Mouse (Mus musculus) midbrain, embryonic 10.5 days (tissue): ENCODE results near the gene Tbcel. TPM values are rescaled to one million over a fixed set of nuclear protein-coding genes. Genes with fewer than 3 reads are reported as not detected.
A peak's percentile ranks its signal among the peaks of the same experiment; 100 is the strongest.

Experiments used
- DNase-seq: peaks from one replicate; pipeline ENCODE4 v3.0.0-alpha.2; 2017; ENCODE audit warnings: low spot score
- H3K27ac ChIP-seq: fragments of 300-500 bp; sonication (generic); replicated peaks from 2 replicates; pipeline ENCODE4 v1.5.1; 2016; ENCODE audit warnings: mild to moderate bottlenecking
- H3K27me3 ChIP-seq: fragments of 300-500 bp; sonication (generic); 2 replicates; pipeline ENCODE4 v1.6.1; 2016; ENCODE audit warnings: low read depth, mild to moderate bottlenecking; ENCODE audit not compliant: poor library complexity, severe bottlenecking
- H3K36me3 ChIP-seq: fragments of 300-500 bp; sonication (generic); 2 replicates; pipeline ENCODE4 v1.6.1; 2016; ENCODE audit warnings: mild to moderate bottlenecking, moderate library complexity
- H3K4me1 ChIP-seq: fragments of 300-500 bp; sonication (generic); 2 replicates; pipeline ENCODE4 v1.6.1; 2016
- H3K4me3 ChIP-seq: fragments of 300-500 bp; sonication (generic); 2 replicates; pipeline ENCODE4 v1.5.1; 2016; ENCODE audit warnings: mild to moderate bottlenecking, moderate library complexity
- H3K9me3 ChIP-seq: fragments of 300-500 bp; sonication (generic); replicated peaks from 2 replicates; pipeline ENCODE4 v1.6.1; 2016; ENCODE audit warnings: mild to moderate bottlenecking
- WGBS: fragments of 180-500 bp; shearing (Covaris S2); methylation state at CpG from one replicate; pipeline ENCODE4 v1.1.7; 2016; 5-methylcytosine and 5-hydroxymethylcytosine counted together
- polyA plus RNA-seq: library from polyadenylated mRNA; unstranded; fragments of >200 nt; fragmentation: Nextera tagmentation; extraction: Ambion mirVana; gene quantifications from 2 replicates; pipeline ENCODE4 v1.2.1, GENCODE M21; 2016

Tbcel gene
- polyA plus RNA-seq, 1 experiment from 2014 or later: 3.7 TPM

GRCm38 (mm10) chr9:42426661-42427358 lies 80.8 kb downstream of the Tbcel start:
- Histone ChIP-seq H3K9me3 (no peaks in the 10 kb centered on the region), H3K27me3 (no peaks in the 10 kb centered on the region), H3K4me1 (peaks cover 33% of the 10 kb centered on the region), H3K27ac (peak overlapping the region; percentile 79), H3K4me3 (no peak overlapping the region), H3K36me3 (peaks cover 68% of the 10 kb centered on the region)
- 41% methylated on average over 10 of the region's 10 CpGs for WGBS
- DNase-seq: peak; percentile 46

DNA sequence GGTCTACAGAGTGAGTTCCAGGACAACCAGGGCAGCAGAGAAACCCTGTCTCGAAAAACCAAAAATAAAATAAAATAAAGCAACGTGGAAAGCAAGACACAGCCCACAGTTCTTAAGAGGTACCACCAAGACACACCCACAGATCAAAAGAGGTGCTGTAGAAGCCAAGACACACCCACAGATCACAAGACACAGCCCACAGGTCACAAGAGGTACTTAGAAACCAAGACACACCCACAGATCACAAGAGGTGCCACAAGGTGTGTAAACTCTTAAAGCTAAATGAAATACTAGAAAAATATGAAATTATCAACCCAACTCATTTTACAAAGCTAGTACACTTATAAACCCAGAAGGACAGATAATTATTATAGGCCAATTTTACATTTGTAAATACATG lies 84.0 kb downstream of the Tbcel start:
- H3K27ac ChIP-seq: no peak overlapping the region
- no peaks in the 10 kb centered on the region for H3K9me3 ChIP-seq
- peaks cover 34% of the 10 kb centered on the region for H3K4me1 ChIP-seq
- DNase-seq: no peak
- H3K36me3 ChIP-seq: peaks cover 53% of the 10 kb centered on the region
- no peaks in the 10 kb centered on the region for H3K27me3 ChIP-seq
- H3K4me3 ChIP-seq: no peak overlapping the region
- 89% methylated on average over 2 of the region's 2 CpGs for WGBS

DNA sequence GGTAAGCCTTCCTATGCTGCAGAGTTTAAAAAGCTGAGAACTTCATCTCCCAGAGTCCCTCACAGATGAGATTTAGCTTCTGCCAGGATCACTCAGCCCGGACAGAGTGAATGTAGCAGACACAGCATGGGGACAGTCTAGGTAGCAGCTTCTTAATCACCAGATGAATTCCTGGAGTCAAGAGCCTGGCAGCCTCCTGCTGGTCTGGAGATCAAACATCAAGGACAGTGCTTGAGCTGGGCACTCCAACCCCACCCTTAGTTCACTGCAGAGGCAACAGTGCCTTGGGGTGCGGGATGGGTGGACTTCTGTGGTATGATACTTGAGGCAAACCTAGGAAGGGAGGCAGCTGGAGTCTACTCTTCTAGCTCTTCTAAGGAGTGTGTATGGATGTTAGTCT lies 87.9 kb downstream of the Tbcel start:
- Histone ChIP-seq H3K4me1 (peaks cover 22% of the 10 kb centered on the region), H3K36me3 (peaks cover 59% of the 10 kb centered on the region), H3K27ac (no peak overlapping the region), H3K27me3 (no peaks in the 10 kb centered on the region), H3K9me3 (no peaks in the 10 kb centered on the region), H3K4me3 (no peak overlapping the region)
- DNase-seq: no peak
- 70% methylated on average over 2 of the region's 2 CpGs for whole genome bisulfite sequencing

- 92% methylated on average over 5 of the region's 5 CpGs for WGBS
- no peak for DNase-seq
- no peak overlapping the region for H3K27ac ChIP-seq
- peaks cover 58% of the 10 kb centered on the region for H3K36me3 ChIP-seq
- peaks cover 31% of the 10 kb centered on the region for H3K4me1 ChIP-seq
- H3K4me3 ChIP-seq: no peak overlapping the region
- H3K27me3 ChIP-seq: no peaks in the 10 kb centered on the region
- H3K9me3 ChIP-seq: no peaks in the 10 kb centered on the region
Measured at GRCm38 (mm10) chr9:42418786-42419185, 88.8 kb downstream of the Tbcel start.

DNA sequence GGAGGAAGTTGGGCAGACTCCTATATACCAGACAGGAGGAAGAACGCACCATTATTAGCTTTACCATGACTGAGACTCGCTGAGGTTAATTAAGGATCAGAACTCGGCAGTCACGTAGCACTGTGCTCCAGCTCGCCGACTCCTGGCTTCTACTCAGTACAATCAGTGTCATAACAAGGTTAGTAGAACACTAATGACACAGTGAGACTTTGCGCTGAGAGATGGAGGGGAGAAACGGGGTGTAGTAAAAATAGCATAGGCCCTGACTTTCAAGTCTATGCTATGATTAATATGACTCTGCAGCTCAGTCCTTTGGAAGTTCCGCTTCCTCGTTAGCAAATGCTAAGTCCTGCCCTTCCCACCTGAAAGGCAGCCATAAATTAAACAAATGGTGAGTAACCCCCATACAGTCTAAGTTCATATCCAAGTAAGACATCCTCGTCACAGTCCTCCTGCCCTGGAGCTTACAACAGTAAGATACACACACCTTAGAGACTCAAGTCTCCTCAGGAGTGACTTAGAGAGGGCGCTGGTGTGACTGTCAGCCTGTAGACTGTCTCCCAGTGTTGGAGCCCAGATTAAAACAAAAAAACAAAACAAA lies 90.2 kb downstream of the Tbcel start:
- DNase-seq: no peak
- no peaks in the 10 kb centered on the region for H3K9me3 ChIP-seq
- WGBS: 95% methylated on average over 12 of the region's 12 CpGs
- H3K4me3 ChIP-seq: no peak overlapping the region
- no peak overlapping the region for H3K27ac ChIP-seq
- peaks cover 50% of the 10 kb centered on the region for H3K36me3 ChIP-seq
- peaks cover 39% of the 10 kb centered on the region for H3K4me1 ChIP-seq
- H3K27me3 ChIP-seq: no peaks in the 10 kb centered on the region

DNA sequence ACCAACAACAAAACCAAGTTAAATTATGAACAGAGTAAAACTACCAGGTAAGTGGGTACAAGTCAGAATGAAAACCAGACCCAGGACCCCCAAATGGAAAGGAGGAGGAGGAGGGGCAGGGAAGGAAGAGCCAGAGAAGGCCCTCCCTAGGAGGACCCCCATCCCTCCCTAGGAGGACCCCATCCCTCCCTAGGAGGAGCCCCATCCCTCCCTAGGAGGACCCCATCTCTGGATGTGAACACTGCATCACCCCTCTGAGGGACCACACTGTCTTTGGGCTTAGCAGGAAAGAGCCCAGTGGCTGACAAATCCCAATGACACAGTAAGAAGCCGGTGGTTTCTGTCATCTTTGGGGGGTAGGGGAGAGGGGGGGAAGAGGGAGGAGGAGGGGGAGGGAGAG lies 92.4 kb downstream of the Tbcel start:
- H3K9me3 ChIP-seq: no peaks in the 10 kb centered on the region
- no peak overlapping the region for H3K4me3 ChIP-seq
- H3K27ac ChIP-seq: 0 out of 2 replicates have a peak overlapping the region, but pooled peaks have one; percentile 34
- WGBS: 20% methylated on average over 1 of the region's 1 CpGs
- no peaks in the 10 kb centered on the region for H3K27me3 ChIP-seq
- no peak for DNase-seq
- peaks cover 39% of the 10 kb centered on the region for H3K4me1 ChIP-seq
- H3K36me3 ChIP-seq: peaks cover 32% of the 10 kb centered on the region

DNA sequence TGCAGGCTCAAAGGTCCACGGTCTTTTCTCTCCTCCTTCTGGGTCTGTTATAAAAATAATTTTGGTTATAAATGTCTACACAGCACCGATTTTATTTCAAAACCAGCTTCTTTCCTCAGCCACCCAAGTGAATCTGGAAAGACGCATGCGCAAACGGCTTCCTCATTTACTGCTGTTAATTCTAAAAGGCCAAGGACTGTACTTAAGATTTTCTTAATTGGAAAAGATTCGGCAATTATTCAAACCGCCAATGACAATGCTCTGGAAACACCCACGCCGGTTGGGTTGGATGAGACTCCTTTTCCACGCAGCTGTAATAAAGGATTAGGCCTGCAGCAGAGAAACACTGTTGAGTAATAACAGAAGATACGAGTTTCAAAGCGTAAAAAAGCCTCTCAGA lies 94.3 kb downstream of the Tbcel start:
- H3K4me1 ChIP-seq: peaks cover 35% of the 10 kb centered on the region
- no peak for DNase-seq
- 83% methylated on average over 12 of the region's 12 CpGs for WGBS
- peaks cover 25% of the 10 kb centered on the region for H3K36me3 ChIP-seq
- H3K27me3 ChIP-seq: no peaks in the 10 kb centered on the region
- H3K27ac ChIP-seq: no peak overlapping the region
- H3K4me3 ChIP-seq: no peak overlapping the region
- H3K9me3 ChIP-seq: no peaks in the 10 kb centered on the region

- H3K9me3 ChIP-seq: no peaks in the 10 kb centered on the region
- peaks cover 37% of the 10 kb centered on the region for H3K4me1 ChIP-seq
- no peak for DNase-seq
- 90% methylated on average over 6 of the region's 6 CpGs for WGBS
- H3K36me3 ChIP-seq: peaks cover 14% of the 10 kb centered on the region
- no peak overlapping the region for H3K27ac ChIP-seq
- H3K4me3 ChIP-seq: no peak overlapping the region
- no peaks in the 10 kb centered on the region for H3K27me3 ChIP-seq
Measured at GRCm38 (mm10) chr9:42411296-42411695, 96.3 kb downstream of the Tbcel start.

DNA sequence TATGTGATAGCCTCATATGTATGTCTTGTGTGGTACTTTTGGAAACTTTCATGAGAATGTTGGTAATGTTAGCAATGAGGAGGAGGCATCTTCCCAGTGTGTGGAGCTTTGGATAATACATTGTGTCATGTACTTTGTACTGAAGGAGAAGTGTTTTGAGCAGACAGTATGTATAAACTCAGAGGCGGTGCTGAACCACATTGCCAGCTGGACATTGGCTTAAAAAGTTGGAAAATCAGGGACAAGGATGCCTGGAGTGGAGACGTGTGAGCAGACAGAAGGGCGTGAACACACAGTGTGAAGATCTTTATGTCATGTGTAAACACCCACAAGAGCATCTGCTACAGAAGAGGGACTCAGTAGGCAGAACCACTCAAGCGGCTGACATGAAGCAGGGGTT lies 101.9 kb downstream of the Tbcel start:
- Histone ChIP-seq H3K4me1 (peaks cover 12% of the 10 kb centered on the region; the same call in 1 of the 2 replicates), H3K27me3 (no peaks in the 10 kb centered on the region), H3K36me3 (no peaks in the 10 kb centered on the region), H3K9me3 (no peaks in the 10 kb centered on the region), H3K27ac (no peak overlapping the region), H3K4me3 (no peak overlapping the region)
- DNase-seq: no peak
- WGBS: 87% methylated on average over 4 of the region's 4 CpGs

- DNase-seq: no peak
- WGBS: 78% methylated on average over 6 of the region's 6 CpGs
- Histone ChIP-seq H3K36me3 (no peaks in the 10 kb centered on the region), H3K4me3 (no peak overlapping the region), H3K9me3 (no peaks in the 10 kb centered on the region), H3K27me3 (no peaks in the 10 kb centered on the region), H3K27ac (no peak overlapping the region), H3K4me1 (peaks cover 26% of the 10 kb centered on the region)
Measured at GRCm38 (mm10) chr9:42401486-42401885, 106.1 kb downstream of the Tbcel start.

- Histone ChIP-seq H3K27ac (peak within 1 kb of the TSS; percentile 20), H3K9me3 (no peaks in the 10 kb centered on the region), H3K4me3 (no peak within 1 kb of the TSS), H3K36me3 (no peaks in the 10 kb centered on the region), H3K4me1 (peaks cover 26% of the 10 kb centered on the region), H3K27me3 (no peaks in the 10 kb centered on the region)
- DNase-seq: no peak
- WGBS: 68% methylated on average over 6 of the region's 6 CpGs
Measured at GRCm38 (mm10) chr9:42399829-42400228, 107.8 kb downstream of the Tbcel start, which contains the start of gene Tecta. TSS of gene Tecta (minus strand) at chr9:42399929.

- no peaks in the 10 kb centered on the region for H3K9me3 ChIP-seq
- DNase-seq: no peak
- no peak overlapping the region for H3K4me3 ChIP-seq
- no peaks in the 10 kb centered on the region for H3K27me3 ChIP-seq
- H3K4me1 ChIP-seq: peaks cover 20% of the 10 kb centered on the region
- no peak overlapping the region for H3K27ac ChIP-seq
- H3K36me3 ChIP-seq: no peaks in the 10 kb centered on the region
- WGBS: 84% methylated on average over 2 of the region's 2 CpGs
Measured at GRCm38 (mm10) chr9:42396141-42396540, 111.5 kb downstream of the Tbcel start.

GRCm38 (mm10) chr9:42394903-42395302 lies 112.7 kb downstream of the Tbcel start:
- Histone ChIP-seq H3K36me3 (no peaks in the 10 kb centered on the region), H3K27me3 (no peaks in the 10 kb centered on the region), H3K9me3 (no peaks in the 10 kb centered on the region), H3K27ac (no peak overlapping the region), H3K4me3 (no peak overlapping the region), H3K4me1 (peaks cover 9% of the 10 kb centered on the region)
- DNase-seq: no peak
- 89% methylated on average over 6 of the region's 6 CpGs for WGBS
